Mouse (Mus musculus): ENCODE data around the gene Camp. TPM values are rescaled to one million over a fixed set of nuclear protein-coding genes. Genes with fewer than 3 reads are reported as not detected.
A peak's percentile ranks its signal among the peaks of the same experiment; 100 is the strongest.
"Not testable (repeated sequence)": the region's sequence is repeated elsewhere in the genome, so short reads cannot be mapped to it uniquely, and the experiment has no call there.

The Camp gene
- polyA plus RNA-seq, 1 experiment: 0.11 TPM

DNA sequence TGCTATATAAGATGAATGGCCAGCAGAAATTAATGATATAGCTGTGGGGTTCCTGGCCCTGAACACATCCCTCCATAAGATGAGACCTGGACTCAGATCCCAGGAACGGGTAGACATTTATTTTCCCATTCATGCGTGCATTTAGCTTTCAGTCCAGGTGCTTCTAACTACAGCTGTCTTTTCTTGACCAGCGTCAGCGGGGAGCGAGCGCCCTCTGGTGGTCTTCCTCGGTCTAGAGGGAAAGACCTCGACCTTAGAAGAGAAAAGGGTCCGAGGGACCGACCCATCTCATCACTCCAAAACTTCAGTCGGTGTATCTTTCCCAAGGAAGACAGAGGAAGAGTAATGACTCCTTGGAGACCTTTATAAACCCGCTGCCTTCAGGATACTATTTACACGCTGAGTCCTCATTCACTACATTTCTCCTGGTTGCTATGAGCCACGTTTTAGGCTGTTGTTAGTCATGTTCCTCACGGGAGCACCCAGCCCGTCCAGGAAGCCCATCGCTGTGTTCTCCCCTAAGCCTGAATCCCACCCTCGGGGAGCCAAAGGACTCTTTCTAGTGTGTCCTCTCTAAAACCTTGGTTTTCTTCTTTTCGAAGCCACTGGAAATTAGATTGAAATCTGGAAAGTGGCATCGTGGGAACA, 13.1 kb upstream of the Camp start:
- 9% methylated on average over 20 of the region's 20 CpGs for WGBS
- DNase-seq (ENCODE audit: low read depth, low spot score): no peak

DNA sequence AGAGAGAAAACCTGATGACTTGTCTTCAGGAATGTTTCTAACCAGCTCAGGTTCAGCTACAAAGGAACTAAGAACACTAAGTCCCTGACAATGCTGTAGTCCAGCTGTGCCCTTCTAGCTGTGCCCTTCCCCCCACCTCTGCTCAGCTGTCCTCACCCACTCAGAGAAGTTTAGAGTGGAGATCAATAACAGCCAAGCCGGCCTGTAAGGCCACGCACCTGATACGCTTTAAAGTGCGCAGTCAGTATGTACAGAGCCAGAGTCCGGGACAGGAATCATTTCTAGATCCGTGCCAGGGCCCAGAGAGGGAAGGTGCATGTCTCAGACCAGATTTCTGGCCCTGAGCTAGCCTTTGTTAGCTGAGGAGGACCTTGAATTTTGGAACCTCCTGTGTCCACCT, 6.5 kb upstream of the Camp start:
- no peak for DNase-seq (ENCODE audit: low read depth, low spot score)
- WGBS: 83% methylated on average over 6 of the region's 6 CpGs

DNA sequence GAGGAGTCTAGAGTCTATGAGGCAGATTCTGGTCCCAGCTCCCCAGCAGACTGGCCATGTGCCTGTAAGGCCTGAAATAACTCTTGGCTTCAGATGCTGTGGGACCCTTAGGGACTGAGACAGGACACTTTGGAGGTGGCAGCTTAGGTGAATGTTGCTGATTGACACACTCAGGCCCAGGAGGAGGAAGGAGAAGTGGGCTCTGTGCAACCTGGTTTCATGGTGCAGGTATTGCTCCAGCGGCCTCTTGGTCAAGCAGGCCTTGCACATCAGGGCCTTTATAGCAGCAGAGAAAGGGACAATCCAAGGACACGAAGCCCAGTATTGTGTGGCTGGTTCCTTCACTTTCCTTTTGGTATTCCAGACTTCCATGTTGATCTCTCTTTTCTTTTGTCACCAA, 4.9 kb upstream of the Camp start:
- DNase-seq (ENCODE audit: low read depth, low spot score): no peak
- WGBS: 86% methylated on average over 2 of the region's 2 CpGs

DNA sequence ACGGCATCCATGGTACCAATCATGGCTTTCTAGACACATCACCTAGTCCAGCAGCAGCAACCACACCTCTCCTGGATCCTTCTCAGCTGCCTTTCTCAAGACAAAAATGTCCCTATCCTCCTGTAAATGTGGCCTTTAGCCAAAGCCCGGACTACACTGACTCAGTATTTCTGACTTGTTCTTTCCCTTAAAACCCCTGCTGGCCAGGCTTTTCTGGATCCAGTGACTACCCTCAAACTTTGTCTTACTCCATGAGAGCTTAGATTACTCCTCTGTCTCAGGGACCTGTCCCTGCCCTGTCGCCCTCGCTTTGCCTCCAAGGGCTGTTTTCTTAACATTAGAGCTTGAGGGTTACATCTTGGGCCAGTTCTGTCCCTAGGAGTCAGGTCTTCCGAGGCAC, 682 bp upstream of the Camp start:
- no peak for DNase-seq (ENCODE audit: low read depth, low spot score)
- WGBS: 78% methylated on average over 5 of the region's 5 CpGs

DNA sequence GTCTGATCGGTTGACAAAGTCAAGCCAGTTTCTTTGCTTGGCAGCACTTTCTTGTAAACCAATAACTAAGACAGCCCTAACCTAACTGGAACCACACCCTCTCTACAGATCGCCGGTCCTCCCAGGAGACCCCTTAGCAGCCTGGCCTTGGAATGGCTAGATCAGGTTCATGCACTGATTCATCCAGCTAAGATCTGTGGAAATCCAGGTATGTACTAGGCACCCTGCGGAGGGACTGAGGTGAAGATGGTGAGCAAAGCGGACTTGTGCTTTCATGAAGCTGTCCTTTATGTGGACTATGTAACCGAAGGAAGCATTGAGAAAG, 16.4 kb downstream of the Camp start:
- WGBS: 2% methylated on average over 6 of the region's 6 CpGs
- DNase-seq (ENCODE audit: low read depth, low spot score): no peak

DNA sequence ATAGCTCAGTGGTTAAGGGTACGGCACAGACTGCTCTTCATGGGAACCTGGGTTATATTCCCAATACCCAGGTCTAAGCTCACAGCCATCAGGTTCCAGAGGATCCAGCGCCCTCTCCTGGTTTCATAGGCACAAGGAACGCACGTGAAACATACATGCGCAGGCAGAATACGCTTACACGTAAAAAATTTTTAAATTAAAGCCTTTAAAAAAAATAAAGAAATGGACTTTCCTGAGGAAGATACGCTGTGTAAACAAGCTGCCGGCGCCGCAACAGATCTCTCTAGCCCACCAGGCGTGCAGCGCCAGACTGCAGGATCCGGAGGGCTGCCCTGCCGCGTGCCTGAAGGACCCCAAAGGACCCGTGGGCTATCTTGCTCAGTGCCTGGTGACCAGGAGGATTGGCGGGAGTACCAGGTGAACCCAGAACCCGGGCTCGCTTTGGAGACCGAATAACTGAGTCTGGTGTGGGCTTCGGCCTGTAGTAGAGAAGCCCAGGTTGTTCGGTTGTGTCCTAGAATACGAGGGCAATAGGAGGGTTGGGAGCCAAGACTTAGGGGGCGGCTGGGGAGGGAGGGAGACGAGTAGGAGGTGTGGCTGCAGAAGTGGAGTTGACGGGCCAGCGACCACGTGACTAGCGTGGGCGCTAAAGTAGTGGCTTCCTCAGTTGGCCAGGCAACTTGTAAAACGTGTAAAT, 16.9 kb downstream of the Camp start, which contains the start of gene Nme6:
TSS of gene Nme6 (plus strand) at position 359 of the 697 bp plus-strand sequence.
- under 1% methylated on average over 32 of the region's 32 CpGs for WGBS
- DNase-seq (ENCODE audit: low read depth, low spot score): peak; percentile 69

DNA sequence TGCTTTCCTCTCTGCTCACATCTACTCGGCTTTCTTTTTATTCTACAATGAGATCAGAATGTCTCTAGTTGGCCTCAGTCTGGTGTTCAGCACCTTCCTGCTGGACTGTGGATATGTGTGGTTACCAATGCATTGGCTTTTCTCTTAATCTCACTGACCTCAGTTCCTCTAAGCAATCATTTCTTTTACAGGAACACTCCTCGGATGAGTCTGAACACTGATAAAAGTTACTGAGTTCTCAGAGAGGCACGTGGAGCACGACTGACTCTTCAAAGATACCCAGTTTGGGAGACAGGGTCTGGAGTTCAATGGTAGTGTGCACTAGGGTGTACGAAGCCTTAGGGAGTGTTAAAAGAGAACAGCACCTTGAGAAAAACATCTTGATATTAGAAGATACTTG, 23.2 kb downstream of the Camp start:
- no peak for DNase-seq (ENCODE audit: low read depth, low spot score)
- 70% methylated on average over 5 of the region's 5 CpGs for WGBS

DNA sequence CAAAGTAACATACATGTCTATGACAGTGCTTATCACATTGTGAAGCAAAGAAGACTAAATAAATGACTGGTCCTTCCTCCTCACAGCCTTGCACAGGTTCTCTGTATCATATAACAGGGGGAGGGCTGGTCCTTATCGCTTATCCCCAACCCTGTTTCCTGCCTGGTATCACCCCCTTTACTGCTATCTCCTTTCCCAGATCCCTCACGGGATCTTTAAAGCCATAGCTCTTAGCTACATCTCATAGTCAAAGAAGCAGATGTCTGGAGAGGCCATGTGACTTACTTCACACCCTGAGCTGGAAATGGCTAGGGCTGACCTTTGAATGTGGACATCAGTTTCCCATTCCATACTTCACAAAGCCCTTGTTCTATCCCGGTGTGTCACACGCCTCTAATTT, 23.7 kb downstream of the Camp start:
- no peak for DNase-seq (ENCODE audit: low read depth, low spot score)
- 56% methylated on average over 4 of the region's 4 CpGs for WGBS

DNA sequence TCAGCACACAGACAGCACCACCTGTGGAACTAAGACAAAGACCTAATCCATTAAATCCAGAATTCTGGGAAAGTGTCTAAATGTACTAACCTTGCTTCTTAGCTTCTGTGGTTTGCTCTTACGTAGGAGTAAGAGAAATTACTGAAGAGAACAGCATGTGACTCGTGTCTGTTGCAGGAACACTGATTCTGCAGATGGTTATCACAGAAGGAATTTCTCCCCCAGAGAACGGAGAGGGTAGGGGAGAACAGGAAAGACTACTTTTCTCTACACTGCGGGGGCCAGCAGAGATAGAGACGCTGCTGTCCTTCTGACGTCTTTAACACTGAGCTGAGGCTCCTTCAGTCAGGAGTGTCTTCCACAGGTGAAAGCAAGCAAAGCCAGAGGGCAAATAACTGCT, 33.1 kb downstream of the Camp start:
- 25% methylated on average over 6 of the region's 6 CpGs for WGBS

DNA sequence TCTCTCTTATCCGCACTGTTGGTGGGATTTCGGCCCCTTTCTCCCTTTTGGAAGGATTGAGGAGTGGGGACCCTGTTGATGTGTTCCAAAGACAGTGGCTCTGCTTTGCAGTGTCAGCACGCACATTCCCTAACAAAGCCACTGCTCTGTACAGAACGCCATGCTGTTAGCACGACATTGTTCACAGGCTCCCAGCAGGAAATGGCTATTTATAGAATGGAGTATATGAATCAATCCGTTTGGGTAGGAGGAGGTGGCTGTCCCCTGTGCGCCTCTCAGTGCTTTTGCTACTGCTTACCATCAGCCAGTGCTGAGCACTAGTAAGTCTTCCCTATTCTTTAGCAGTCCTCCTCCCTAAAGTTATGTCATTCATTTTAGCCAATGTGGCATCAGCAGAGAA, 36.0 kb downstream of the Camp start:
- WGBS: 50% methylated on average over 7 of the region's 7 CpGs
- no peak for DNase-seq (ENCODE audit: low read depth, low spot score)

More for the DNA sequence above, 33.1 kb downstream of the Camp start:
- DNase-seq (ENCODE audit: low read depth, low spot score): no peak

DNA sequence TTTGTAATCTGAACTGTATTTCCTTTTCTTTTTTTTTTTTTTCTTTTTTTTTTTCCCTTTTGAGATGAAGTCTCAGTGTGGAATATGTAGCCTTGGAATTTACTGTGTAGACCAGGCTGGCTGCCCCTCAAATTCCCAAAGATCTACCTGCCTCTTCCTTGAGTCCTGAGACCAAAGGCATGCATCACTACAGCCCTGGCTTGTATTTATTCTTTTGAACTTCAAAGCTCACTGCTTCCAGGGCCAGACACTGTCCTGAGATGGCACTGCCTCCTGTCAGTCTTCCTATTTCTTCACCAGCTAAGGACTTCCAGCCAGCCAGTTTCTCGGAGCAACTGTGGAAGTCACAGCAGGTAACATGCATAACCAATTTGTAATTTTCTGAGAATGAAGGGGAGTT, 37.4 kb downstream of the Camp start, which contains the start of gene Spink8:
TSS of gene Spink8 (plus strand) at position 301 of the 400 bp plus-strand sequence.
- no peak for DNase-seq (ENCODE audit: low read depth, low spot score)
- 75% methylated on average over 1 of the region's 1 CpGs for WGBS

DNA sequence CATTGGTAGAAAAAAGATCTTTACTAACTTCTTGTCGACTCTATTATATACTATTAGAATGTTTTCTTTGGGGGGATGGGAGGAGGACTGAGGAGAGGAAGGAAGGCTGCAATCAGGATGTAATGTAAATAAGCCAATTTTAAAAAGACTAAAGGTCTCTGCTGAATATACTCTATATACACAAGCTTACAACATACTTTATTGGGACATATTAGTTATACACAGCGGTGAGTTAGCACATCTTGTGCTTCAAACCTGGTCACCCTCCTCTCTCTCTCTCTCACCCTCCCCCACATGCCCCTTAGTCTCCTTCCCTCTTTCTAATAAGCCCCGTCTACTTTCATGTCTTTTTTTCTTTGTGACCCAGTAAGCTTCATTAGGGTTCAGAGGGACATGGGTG, 41.5 kb downstream of the Camp start:
- DNase-seq (ENCODE audit: low read depth, low spot score): no peak
- 7% methylated on average over 3 of the region's 3 CpGs for WGBS

DNA sequence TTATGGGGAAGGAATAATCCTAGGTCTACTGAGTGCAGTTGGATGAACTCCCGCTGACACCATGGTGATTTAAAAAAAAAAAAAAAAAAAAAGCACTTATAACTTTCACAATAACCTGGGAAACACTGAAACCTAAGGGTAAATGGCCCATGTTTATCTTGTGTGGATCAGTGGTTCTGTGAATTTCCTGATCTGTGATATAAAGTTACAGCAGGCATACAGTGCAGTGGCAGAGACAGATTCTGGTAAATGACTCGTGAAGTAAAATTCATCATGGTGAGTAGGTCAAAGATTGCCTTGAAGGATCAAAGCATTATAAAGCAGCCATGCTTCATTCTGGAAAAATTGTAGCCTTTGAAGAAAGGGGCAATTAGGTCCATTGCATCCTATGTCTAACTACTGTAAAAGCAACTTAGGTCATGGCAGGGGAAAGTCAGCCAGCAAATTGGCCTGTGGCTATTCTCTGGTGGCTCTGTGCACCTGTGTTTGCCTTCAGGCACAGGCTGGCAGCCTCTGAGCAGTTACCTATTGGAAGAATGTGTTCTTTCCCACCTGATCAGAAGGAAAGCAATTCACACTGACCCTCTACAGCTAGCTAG, 42.6 kb downstream of the Camp start:
- 46% methylated on average over 2 of the region's 2 CpGs for WGBS
- no peak for DNase-seq (ENCODE audit: low read depth, low spot score)

DNA sequence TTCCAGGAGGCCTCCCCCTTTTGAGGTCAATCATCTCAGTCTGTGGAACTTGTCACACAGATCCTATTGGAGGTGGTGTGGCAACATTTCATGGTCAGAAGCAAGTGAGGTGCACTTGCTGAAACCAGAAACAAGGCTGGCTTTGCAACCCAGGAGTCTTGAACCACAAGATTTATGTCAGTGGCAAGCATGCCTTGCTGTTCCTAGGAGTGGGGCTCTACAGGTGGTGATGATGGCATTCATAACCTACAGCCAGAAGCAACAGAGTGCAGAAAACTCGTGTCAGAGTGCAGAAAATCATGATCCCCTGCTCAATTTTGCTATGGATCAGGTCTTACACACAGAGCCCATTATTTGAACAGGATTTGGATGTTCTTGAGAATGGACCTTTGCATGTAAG, 43.2 kb downstream of the Camp start:
- WGBS: 29% methylated on average over 1 of the region's 1 CpGs
- no peak for DNase-seq (ENCODE audit: low read depth, low spot score)

DNA sequence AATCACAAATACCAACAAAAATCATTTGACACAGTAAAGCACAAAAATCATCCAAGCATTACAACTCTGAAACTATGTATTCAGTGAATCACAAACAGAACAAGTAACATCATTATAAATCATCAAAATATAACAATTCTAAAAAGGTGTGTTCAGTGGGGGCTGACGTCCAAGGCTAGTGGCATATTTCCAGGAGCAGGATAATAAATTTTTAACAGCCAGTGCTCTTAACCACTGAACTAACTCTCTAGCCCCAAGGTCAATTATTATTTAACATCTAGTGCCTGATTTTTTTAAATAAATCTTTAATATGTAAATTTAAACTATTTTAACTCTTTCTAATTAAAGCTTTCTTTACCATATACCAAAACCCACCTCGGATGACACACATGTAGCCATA, 43.8 kb downstream of the Camp start:
- 19% methylated on average over 2 of the region's 2 CpGs for WGBS
- not testable (repeated sequence) for DNase-seq (ENCODE audit: low read depth, low spot score)

DNA sequence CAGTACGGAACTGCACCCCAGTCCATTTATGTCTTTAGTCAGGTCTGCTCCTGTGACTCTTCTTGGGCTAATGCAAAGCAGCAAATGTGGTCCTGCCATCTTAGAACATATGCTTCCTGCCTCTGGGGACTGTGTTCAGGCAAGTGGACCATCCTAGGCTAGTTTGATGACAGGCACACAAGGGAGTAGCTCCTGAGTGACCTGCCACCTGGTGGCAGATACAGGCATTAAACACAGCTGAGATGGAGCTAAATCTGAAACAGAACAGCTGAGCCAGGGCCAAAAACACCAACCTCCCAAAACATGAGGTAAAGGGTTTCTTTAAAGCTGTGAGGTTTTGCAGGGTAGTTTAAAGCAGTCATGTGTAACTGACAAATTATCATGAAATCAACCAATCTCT, 51.4 kb downstream of the Camp start:
- no peak for DNase-seq (ENCODE audit: low read depth, low spot score)
- 92% methylated on average over 1 of the region's 1 CpGs for WGBS

Other genes starting within 250 kb of the Camp start
- not detected in 2 replicates for gene Fbxw24, start 223.6 kb downstream of the Camp start, polyA plus RNA-seq (2012; rRNA removed)
- not detected in 2 replicates for gene Fbxw25, start 185.0 kb downstream of the Camp start, polyA plus RNA-seq (2012; rRNA removed)
- gene Fbxw18, start 146.9 kb downstream of the Camp start, polyA plus RNA-seq (2012; rRNA removed): not detected in 2 replicates
- gene Fbxw26, start 103.5 kb downstream of the Camp start, polyA plus RNA-seq (2012; rRNA removed): not detected in 2 replicates
- not detected in 2 replicates for gene Fbxw27, start 58.9 kb downstream of the Camp start, polyA plus RNA-seq (2012; rRNA removed)
- gene Spink8, start 37.3 kb downstream of the Camp start, polyA plus RNA-seq (2012; rRNA removed): 1.0 TPM in 1 of 2 replicates, not detected in the other
- 31.9 and 40.8 TPM in 2 replicates for gene Nme6, start 16.9 kb downstream of the Camp start, polyA plus RNA-seq (2012; rRNA removed)
- gene Cdc25a, start 26.0 kb upstream of the Camp start, polyA plus RNA-seq (2012; rRNA removed): 13.8 and 18.0 TPM in 2 replicates
- gene Map4, start 81.8 kb upstream of the Camp start, polyA plus RNA-seq (2012; rRNA removed): 117 and 129 TPM in 2 replicates